Mouse (Mus musculus) heart, embryonic 12.5 days (tissue): ENCODE measurements at regions not wholly inside any gene's neighbourhood (a gene's known extent, or its start where the extent isn't known, plus 50 kb on each side); places are given as distances from the start of the nearest gene placed in this dataset.

Source experiments
- ATAC-seq: fragments of 200-750 bp; cut with Nextera tagmentation; 2 replicates; pipeline ENCODE4 v1.8.0; 2017; ENCODE audit warnings: moderate TSS enrichment, moderate library complexity; ENCODE audit not compliant: insufficient number of reproducible peaks, low FRiP score
- H3K27ac ChIP-seq: fragments of 300-500 bp; sonication (generic); 2 replicates; pipeline ENCODE4 v1.5.1; 2016; ENCODE audit warnings: mild to moderate bottlenecking, moderate library complexity; ENCODE audit not compliant: poor library complexity, severe bottlenecking
- H3K27me3 ChIP-seq: fragments of 300-500 bp; sonication (generic); replicated peaks from 2 replicates; pipeline ENCODE4 v1.6.1; 2016; ENCODE audit warnings: mild to moderate bottlenecking, moderate library complexity
- H3K36me3 ChIP-seq: fragments of 300-500 bp; sonication (generic); 2 replicates; pipeline ENCODE4 v1.6.1; 2016; ENCODE audit warnings: mild to moderate bottlenecking, moderate library complexity
- H3K4me1 ChIP-seq: fragments of 300-500 bp; sonication (generic); replicated peaks from 2 replicates; pipeline ENCODE4 v1.6.1; 2016; ENCODE audit warnings: mild to moderate bottlenecking
- H3K4me2 ChIP-seq: fragments of 300-500 bp; sonication (generic); 2 replicates; pipeline ENCODE4 v1.6.1; 2016; ENCODE audit warnings: mild to moderate bottlenecking, moderate library complexity
- H3K4me3 ChIP-seq: fragments of 300-500 bp; sonication (generic); 2 replicates; pipeline ENCODE4 v1.5.1; 2016; ENCODE audit warnings: mild to moderate bottlenecking
- H3K9ac ChIP-seq: fragments of 300-500 bp; sonication (generic); 2 replicates; pipeline ENCODE4 v1.6.1; 2016; ENCODE audit warnings: mild to moderate bottlenecking, moderate library complexity
- H3K9me3 ChIP-seq: fragments of 300-500 bp; sonication (generic); replicated peaks from 2 replicates; pipeline ENCODE4 v1.6.1; 2016; ENCODE audit warnings: mild to moderate bottlenecking, moderate library complexity
- WGBS: fragments of 180-500 bp; shearing (Covaris S2); methylation state at CpG from one replicate; pipeline ENCODE4 v1.1.7; 2016; 5-methylcytosine and 5-hydroxymethylcytosine counted together

GRCm38 (mm10) chr8:33980999-33981398, 130.5 kb downstream of the Gm10131 start:
- Histone ChIP-seq H3K36me3 (no peaks in the 10 kb centered on the region), H3K4me1 (peaks cover 27% of the 10 kb centered on the region), H3K4me3 (no peak overlapping the region), H3K9ac (no peak overlapping the region), H3K9me3 (no peaks in the 10 kb centered on the region; the same call in 1 of the 2 replicates), H3K27me3 (no peaks in the 10 kb centered on the region), H3K27ac (peak overlapping the region; percentile 73), H3K4me2 (no peak overlapping the region)
- ATAC-seq: no peak
- 50% methylated on average over 7 of the region's 7 CpGs for WGBS
